Mouse (Mus musculus): ENCODE measurements at regions not wholly inside any gene's neighbourhood (a gene's known extent, or its start where the extent isn't known, plus 50 kb on each side); places are given as distances from the start of the nearest gene placed in this dataset.

DNA sequence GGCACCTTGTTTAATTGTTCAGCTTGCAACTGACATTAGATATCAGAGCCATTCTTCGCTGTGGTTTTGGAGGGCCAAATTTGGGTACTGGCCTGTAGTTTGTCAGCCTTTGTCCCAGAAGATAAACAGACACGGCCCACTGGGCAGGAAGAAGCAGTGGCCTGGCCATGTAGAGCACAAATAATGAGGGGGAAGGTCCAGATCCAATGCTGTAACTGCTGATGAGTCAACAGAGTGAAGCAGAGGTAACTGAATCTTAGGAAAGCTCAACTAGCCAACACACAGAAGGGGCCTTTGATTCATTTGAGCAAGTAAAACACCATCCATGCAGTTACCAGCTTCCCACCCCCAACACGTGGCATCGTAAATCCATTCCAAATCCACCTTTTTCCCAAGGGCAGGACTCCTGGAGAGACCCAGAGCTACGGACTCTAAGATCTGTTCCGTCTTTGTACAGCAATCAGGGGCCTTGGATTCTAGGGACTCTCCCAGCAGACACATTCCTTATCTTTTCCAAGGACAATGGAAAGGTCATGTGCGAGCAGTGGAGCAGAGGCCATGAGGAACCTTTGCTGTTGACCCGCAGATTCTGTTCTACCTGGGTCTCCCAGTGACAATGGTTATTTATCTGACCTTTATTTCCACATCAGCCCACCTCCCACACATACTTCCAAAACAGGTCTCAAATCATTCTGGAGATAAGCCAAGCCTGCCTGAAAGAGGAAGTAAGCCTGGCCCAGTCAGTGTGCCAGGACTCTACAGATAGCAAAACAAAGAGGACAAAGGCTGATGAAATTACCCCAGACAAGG is 197.3 kb downstream of the Zfp462 start:
- dilution Hi-C loops (cut with MboI; ENCODE audit: extremely low pct_ligation_motif_present, extremely low pct_unique_long_range_greater_than_20kb, low sequenced_read_pairs), result no loop called here
- H3K4me2 ChIP-seq (ENCODE audit: insufficient read depth, low read depth, poor library complexity, severe bottlenecking), result no peak overlapping the region
- in situ Hi-C loops (cut with MboI; ENCODE audit: low pct_ligation_motif_present, low pct_unique_long_range_greater_than_20kb, low sequenced_read_pairs), result no loop called here

DNA sequence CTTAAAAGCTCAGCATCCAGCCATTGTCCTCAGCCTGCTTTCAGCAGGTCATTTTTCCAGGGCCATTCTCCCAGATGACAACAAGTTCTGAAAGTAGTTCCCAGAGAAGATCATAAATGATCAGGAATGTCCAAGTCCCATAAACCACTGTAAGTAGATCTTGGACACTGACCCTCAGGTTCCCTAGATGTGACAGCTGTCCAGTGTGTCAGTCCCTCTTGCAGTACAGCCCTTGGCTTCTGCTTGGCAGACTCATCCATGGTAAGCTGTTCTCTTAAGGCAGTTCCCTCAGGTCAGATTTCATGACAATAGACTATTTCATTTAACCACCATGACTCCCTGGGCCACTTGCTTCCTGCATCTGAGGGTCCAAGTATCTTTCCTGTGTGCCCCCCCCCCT is 198.6 kb downstream of the Zfp462 start:
- no peak overlapping the region for H3K4me2 ChIP-seq (ENCODE audit: insufficient read depth, low read depth, poor library complexity, severe bottlenecking)
- no peak overlapping the region for H3K27ac ChIP-seq (ENCODE audit: insufficient read depth, low read depth)
- DNase-seq (ENCODE audit: extremely low read depth), result no peak
- H3K9ac ChIP-seq (ENCODE audit: insufficient read depth, low read depth), result no peak overlapping the region
- no peak overlapping the region for H3K4me3 ChIP-seq (replicated peaks in 1 of 3; ENCODE audit: low read depth in 2 of 3, low read length in 2 of 3, poor library complexity in 1 of 3)
- H3K9me3 ChIP-seq (replicated peaks; ENCODE audit: low read length), result no peaks in the 10 kb centered on the region
- H3K36me3 ChIP-seq (replicated peaks in 1 of 2; ENCODE audit: control insufficient read depth in 1 of 2, insufficient read depth in 1 of 2, low read length in 1 of 2), result no peaks in the 10 kb centered on the region
- in situ Hi-C loops (cut with MboI; ENCODE audit: low pct_ligation_motif_present, low pct_unique_long_range_greater_than_20kb, low sequenced_read_pairs), result no loop called here
- no peak for TF ChIP-seq CTCF (conservative IDR thresholded peaks at IDR 0.05 in 1 of 2, IDR thresholded peaks at IDR 0.05 in 1 of 2; ENCODE audit: low read depth in 2 of 2, low read length in 2 of 2)
- no peaks in the 10 kb centered on the region for H3K4me1 ChIP-seq (ENCODE audit: control insufficient read depth in 1 of 2, insufficient read depth in 2 of 2)
- dilution Hi-C loops (cut with MboI; ENCODE audit: extremely low pct_ligation_motif_present, extremely low pct_unique_long_range_greater_than_20kb, low sequenced_read_pairs), result no loop called here
- H3K27me3 ChIP-seq (replicated peaks), result no peaks in the 10 kb centered on the region
- no peaks in the 10 kb centered on the region for H3K79me2 ChIP-seq (replicated peaks; ENCODE audit: control insufficient read depth, extremely low read depth, insufficient read depth, poor library complexity, severe bottlenecking)

More for the DNA sequence above, 197.3 kb downstream of the Zfp462 start:
- H3K9me3 ChIP-seq (replicated peaks; ENCODE audit: low read length), result peaks cover 3% of the 10 kb centered on the region
- H3K4me1 ChIP-seq (ENCODE audit: control insufficient read depth in 1 of 2, insufficient read depth in 2 of 2), result no peaks in the 10 kb centered on the region
- H3K4me3 ChIP-seq (replicated peaks in 1 of 3; ENCODE audit: low read depth in 2 of 3, low read length in 2 of 3, poor library complexity in 1 of 3), result no peak overlapping the region
- TF ChIP-seq ZMIZ1 (IDR thresholded peaks at IDR 0.05; ENCODE audit: low read depth, low read length), result no peak
- no peak for TF ChIP-seq GABPA (IDR thresholded peaks at IDR 0.05; ENCODE audit: insufficient replicate concordance, low read depth, low read length)
- no peak for TF ChIP-seq MAFK (IDR thresholded peaks at IDR 0.05; ENCODE audit: insufficient replicate concordance, low read length)
- no peak for TF ChIP-seq SMC3 (IDR thresholded peaks at IDR 0.05; ENCODE audit: low read depth, low read length)
- no peak for TF ChIP-seq CHD2 (IDR thresholded peaks at IDR 0.05; ENCODE audit: low read length)
- no peak for TF ChIP-seq PAX5 (IDR thresholded peaks at IDR 0.05; ENCODE audit: low read length)
- no peak for TF ChIP-seq RAD21 (IDR thresholded peaks at IDR 0.05; ENCODE audit: low read depth, low read length)
- TF ChIP-seq POLR2A (IDR thresholded peaks at IDR 0.05; ENCODE audit: low read depth, low read length), result no peak
- TF ChIP-seq NELFE (IDR thresholded peaks at IDR 0.05; ENCODE audit: low read depth, low read length), result no peak
- no peak for TF ChIP-seq TCF12 (IDR thresholded peaks at IDR 0.05; ENCODE audit: low read depth, low read length)
- no peak for TF ChIP-seq NRF1 (IDR thresholded peaks at IDR 0.05; ENCODE audit: low read depth, low read length)
- no peak for TF ChIP-seq MAZ (IDR thresholded peaks at IDR 0.05; ENCODE audit: low read depth, low read length)
- no peak for TF ChIP-seq CHD1 (IDR thresholded peaks at IDR 0.05; ENCODE audit: low read depth, low read length)
- TF ChIP-seq E2F4 (IDR thresholded peaks at IDR 0.05; ENCODE audit: insufficient replicate concordance, low read depth, low read length), result no peak
- no peak for DNase-seq (ENCODE audit: extremely low read depth)
- no peaks in the 10 kb centered on the region for H3K36me3 ChIP-seq (replicated peaks in 1 of 2; ENCODE audit: control insufficient read depth in 1 of 2, insufficient read depth in 1 of 2, low read length in 1 of 2)
- no peak overlapping the region for H3K9ac ChIP-seq (ENCODE audit: insufficient read depth, low read depth)
- H3K27me3 ChIP-seq (replicated peaks), result no peaks in the 10 kb centered on the region
- no peak overlapping the region for H3K27ac ChIP-seq (ENCODE audit: insufficient read depth, low read depth)
- no peaks in the 10 kb centered on the region for H3K79me2 ChIP-seq (replicated peaks; ENCODE audit: control insufficient read depth, extremely low read depth, insufficient read depth, poor library complexity, severe bottlenecking)

Data from CH12.LX (cell line).